Mouse (Mus musculus) left cerebral cortex, adult 18-20 months (tissue): ENCODE measurements around the gene Metap1. TPM values are rescaled to one million over a fixed set of nuclear protein-coding genes. Genes with fewer than 3 reads are reported as not detected.
A peak's percentile ranks its signal among the peaks of the same experiment; 100 is the strongest.

Experiments
- DNase-seq, 2 experiments: peaks; one replicate each; pipeline ENCODE4 v3.0.0; 2021 to 2022; ENCODE audit warnings: low spot score in 2 of 2, mixed read lengths in 1 of 2
- total RNA-seq, 2 experiments: library from RNA; stranded (reverse); gene quantifications; 2 replicates each; pipeline ENCODE4 v1.2.3; 2021

Gene Metap1
- total RNA-seq, 2 experiments from 2014 or later, result 43.7 to 46.0 TPM

- DNase-seq, result no peak
Measured at GRCm38 (mm10) chr3:138454711-138455435, 34.4 kb downstream of the Metap1 start.

- no peak for DNase-seq
Measured at GRCm38 (mm10) chr3:138454234-138454633, 35.1 kb downstream of the Metap1 start.

- DNase-seq, result no peak
Measured at GRCm38 (mm10) chr3:138452169-138452568, 37.1 kb downstream of the Metap1 start.

GRCm38 (mm10) chr3:138448077-138448860, 41.0 kb downstream of the Metap1 start:
- no peak for DNase-seq

GRCm38 (mm10) chr3:138443465-138443771, 45.9 kb downstream of the Metap1 start:
- no peak for DNase-seq

GRCm38 (mm10) chr3:138442612-138443464, 46.5 kb downstream of the Metap1 start, which contains the start of gene Adh5:
TSS of gene Adh5 (plus strand) at chr3:138443093.
- peak; percentile 87 to 90 for DNase-seq

GRCm38 (mm10) chr3:138442203-138442602, 47.1 kb downstream of the Metap1 start:
- no peak for DNase-seq

- DNase-seq, result no peak
Measured at GRCm38 (mm10) chr3:138438716-138439115, 50.6 kb downstream of the Metap1 start.

GRCm38 (mm10) chr3:138431835-138432234, 57.5 kb downstream of the Metap1 start:
- DNase-seq, result no peak

- DNase-seq, result no peak
Measured at GRCm38 (mm10) chr3:138430360-138430976, 58.8 kb downstream of the Metap1 start.

GRCm38 (mm10) chr3:138424247-138424646, 65.1 kb downstream of the Metap1 start:
- no peak for DNase-seq

GRCm38 (mm10) chr3:138423664-138424063, 65.7 kb downstream of the Metap1 start:
- no peak for DNase-seq

- no peak for DNase-seq
Measured at GRCm38 (mm10) chr3:138420385-138420784, 68.9 kb downstream of the Metap1 start.

GRCm38 (mm10) chr3:138419369-138419768, 69.9 kb downstream of the Metap1 start:
- DNase-seq, result no peak

- no peak for DNase-seq
Measured at GRCm38 (mm10) chr3:138415121-138415690, 74.1 kb downstream of the Metap1 start, which contains the start of gene Adh4. TSS of gene Adh4 (plus strand) at chr3:138415466.

- no peak for DNase-seq
Measured at GRCm38 (mm10) chr3:138410211-138410610, 79.1 kb downstream of the Metap1 start.

- no peak for DNase-seq
Measured at GRCm38 (mm10) chr3:138409585-138409984, 79.7 kb downstream of the Metap1 start.
